Mouse (Mus musculus): ENCODE measurements around the gene Olfr548-ps1. TPM values are rescaled to one million over a fixed set of nuclear protein-coding genes. Genes with fewer than 3 reads are reported as not detected.

Gene Olfr548-ps1
- polyA plus RNA-seq (2017; shearing (Covaris generic)) = not detected

GRCm38 (mm10) chr7:102540596-102540995 lies at the start of gene Olfr548-ps1:
TSS of gene Olfr548-ps1 (plus strand) at chr7:102540896.

GRCm38 (mm10) chr7:102499473-102499872 lies 41.2 kb upstream of the Olfr548-ps1 start, which contains the start of gene Olfr545:
TSS of gene Olfr545 (minus strand) at chr7:102499573.

GRCm38 (mm10) chr7:102534449-102534848 lies 6.2 kb upstream of the Olfr548-ps1 start, which contains the start of gene Olfr547:
TSS of gene Olfr547 (plus strand) at chr7:102534749.

GRCm38 (mm10) chr7:102549570-102549969 lies 8.9 kb downstream of the Olfr548-ps1 start, which contains the start of gene Olfr549:
TSS of gene Olfr549 (plus strand) at chr7:102549870.

GRCm38 (mm10) chr7:102564999-102565997 lies 24.6 kb downstream of the Olfr548-ps1 start, which contains the start of gene Trim21:
TSS of gene Trim21 (minus strand) at chr7:102565486.

GRCm38 (mm10) chr7:102571142-102571541 lies 30.4 kb downstream of the Olfr548-ps1 start, which contains the start of gene Olfr550:
TSS of gene Olfr550 (plus strand) at chr7:102571442.

GRCm38 (mm10) chr7:102591786-102592185 lies 51.1 kb downstream of the Olfr548-ps1 start, which contains the start of gene Olfr551:
TSS of gene Olfr551 (minus strand) at chr7:102591886.

Other genes with a start within 250 kb of the Olfr548-ps1 start
- gene Rrm1, start 99.2 kb upstream of the Olfr548-ps1 start, polyA plus RNA-seq (2017; shearing (Covaris generic)) = 42.2 TPM
- gene Olfr543, start 59.2 kb upstream of the Olfr548-ps1 start, polyA plus RNA-seq (2017; shearing (Covaris generic)) = not detected
- 0.09 TPM for gene Olfr544, start 52.6 kb upstream of the Olfr548-ps1 start, polyA plus RNA-seq (2017; shearing (Covaris generic))
- gene Olfr545, start 41.3 kb upstream of the Olfr548-ps1 start, polyA plus RNA-seq (2017; shearing (Covaris generic)) = not detected
- not detected for gene Olfr547, start 6.1 kb upstream of the Olfr548-ps1 start, polyA plus RNA-seq (2017; shearing (Covaris generic))
- gene Olfr549, start 9.0 kb downstream of the Olfr548-ps1 start, polyA plus RNA-seq (2017; shearing (Covaris generic)) = not detected
- 107 TPM for gene Trim21, start 24.6 kb downstream of the Olfr548-ps1 start, polyA plus RNA-seq (2017; shearing (Covaris generic))
- gene Olfr550, start 30.5 kb downstream of the Olfr548-ps1 start, polyA plus RNA-seq (2017; shearing (Covaris generic)) = not detected
- not detected for gene Olfr551, start 51.0 kb downstream of the Olfr548-ps1 start, polyA plus RNA-seq (2017; shearing (Covaris generic))
- not detected for gene Olfr552, start 56.9 kb downstream of the Olfr548-ps1 start, polyA plus RNA-seq (2017; shearing (Covaris generic))
- not detected for gene Olfr553, start 77.3 kb downstream of the Olfr548-ps1 start, polyA plus RNA-seq (2017; shearing (Covaris generic))
- not detected for gene Olfr554, start 97.5 kb downstream of the Olfr548-ps1 start, polyA plus RNA-seq (2017; shearing (Covaris generic))
- gene Olfr555, start 117.9 kb downstream of the Olfr548-ps1 start, polyA plus RNA-seq (2017; shearing (Covaris generic)) = not detected
- gene Olfr556, start 124.0 kb downstream of the Olfr548-ps1 start, polyA plus RNA-seq (2017; shearing (Covaris generic)) = 0.10 TPM
- gene Trim68, start 146.4 kb downstream of the Olfr548-ps1 start, polyA plus RNA-seq (2017; shearing (Covaris generic)) = 14.5 TPM
- gene Olfr557, start 155.0 kb downstream of the Olfr548-ps1 start, polyA plus RNA-seq (2017; shearing (Covaris generic)) = not detected
- gene Olfr558, start 161.3 kb downstream of the Olfr548-ps1 start, polyA plus RNA-seq (2017; shearing (Covaris generic)) = not detected
- not detected for gene Olfr33, start 178.2 kb downstream of the Olfr548-ps1 start, polyA plus RNA-seq (2017; shearing (Covaris generic))
- gene Olfr559, start 186.6 kb downstream of the Olfr548-ps1 start, polyA plus RNA-seq (2017; shearing (Covaris generic)) = not detected
- not detected for gene Olfr560, start 218.5 kb downstream of the Olfr548-ps1 start, polyA plus RNA-seq (2017; shearing (Covaris generic))
- not detected for gene Olfr78, start 218.6 kb downstream of the Olfr548-ps1 start, polyA plus RNA-seq (2017; shearing (Covaris generic))
- not detected for gene Olfr561, start 230.3 kb downstream of the Olfr548-ps1 start, polyA plus RNA-seq (2017; shearing (Covaris generic))

All from CD4-positive, CD25-positive, alpha-beta regulatory T cell, adult 9 weeks (primary cell).